8 mouse cellular contexts compared by ENCODE assay signal in the genomic region with DNA sequence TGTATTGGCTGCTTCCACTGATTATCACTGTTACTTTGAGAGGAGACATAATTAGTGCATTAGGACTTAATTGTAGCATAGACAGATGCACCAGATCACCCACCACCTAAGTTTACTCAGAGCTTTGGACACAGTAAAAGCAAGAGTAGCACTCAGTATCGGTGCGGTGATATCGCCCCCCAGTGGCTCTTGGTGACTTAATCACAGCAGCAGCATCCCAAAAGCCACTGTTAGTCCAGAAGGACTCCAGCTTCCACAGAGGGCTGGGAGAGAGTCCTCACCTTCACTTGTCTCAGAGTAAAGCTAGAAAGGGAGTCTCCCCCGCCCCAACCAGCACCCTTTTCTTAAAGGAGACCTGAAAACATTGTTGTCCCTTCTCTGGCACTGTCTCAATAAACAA. TPM values are rescaled to one million over a fixed set of nuclear protein-coding genes. Genes with fewer than 3 reads are reported as not detected.
DNase-seq lines count a peak whose midpoint lies in the region; ATAC-seq and TF ChIP-seq lines count a peak whose summit lies in the region.

No protein-coding gene starts in this region.

- peak; percentile 54 for TF ChIP-seq CTCF in cerebellum, adult 2 months (IDR thresholded peaks at IDR 0.05; ENCODE audit: borderline replicate concordance, insufficient read depth, low read depth, low read length)

- no peak overlapping the region for H3K4me3 ChIP-seq in cerebellum, adult 2 months (replicated peaks; ENCODE audit: insufficient read depth, low read depth, low read length)
- H3K4me3 ChIP-seq in intestine, embryonic 16.5 days (ENCODE audit: low read length), result no peak overlapping the region
- H3K4me3 ChIP-seq in neural tube, embryonic 15.5 days (replicated peaks), result no peak overlapping the region

- H3K27me3 ChIP-seq in cerebellum, adult 2 months (ENCODE audit: control insufficient read depth, insufficient read depth, low read length), result no peaks in the 10 kb centered on the region
- no peaks in the 10 kb centered on the region for H3K27me3 ChIP-seq in intestine, embryonic 16.5 days (replicated peaks; ENCODE audit: control insufficient read depth, insufficient read depth, low read length)
- H3K27me3 ChIP-seq in neural tube, embryonic 15.5 days (replicated peaks), result no peaks in the 10 kb centered on the region

- 3% methylated on average over 4 of the region's 4 CpGs for WGBS in cerebellum, adult 2 months
- WGBS in intestine, embryonic 16.5 days, result 5% methylated on average over 4 of the region's 4 CpGs
- 6% methylated on average over 4 of the region's 4 CpGs for WGBS in neural tube, embryonic 15.5 days

- no peak overlapping the region for H3K27ac ChIP-seq in cerebellum, adult 2 months (ENCODE audit: insufficient read depth, low read length)
- no peak overlapping the region for H3K27ac ChIP-seq in intestine, embryonic 16.5 days (ENCODE audit: low read length)
- no peak overlapping the region for H3K27ac ChIP-seq in neural tube, embryonic 15.5 days (replicated peaks)

- no peak for TF ChIP-seq POLR2A in cerebellum, adult 2 months (IDR thresholded peaks at IDR 0.05; ENCODE audit: borderline replicate concordance, insufficient read depth, low read length)

- no peak overlapping the region for H3K4me2 ChIP-seq in intestine, embryonic 16.5 days (ENCODE audit: low read depth, low read length)
- no peak overlapping the region for H3K4me2 ChIP-seq in neural tube, embryonic 15.5 days

- no peak overlapping the region for H3K9ac ChIP-seq in intestine, embryonic 16.5 days (ENCODE audit: low read depth, low read length)
- no peak overlapping the region for H3K9ac ChIP-seq in neural tube, embryonic 15.5 days (replicated peaks)

- H3K36me3 ChIP-seq in intestine, embryonic 16.5 days (ENCODE audit: control insufficient read depth, insufficient read depth, low read length), result no peaks in the 10 kb centered on the region
- no peaks in the 10 kb centered on the region for H3K36me3 ChIP-seq in neural tube, embryonic 15.5 days

- H3K9me3 ChIP-seq in intestine, embryonic 16.5 days (ENCODE audit: control insufficient read depth, low read length), result no peaks in the 10 kb centered on the region
- no peaks in the 10 kb centered on the region for H3K9me3 ChIP-seq in neural tube, embryonic 15.5 days (replicated peaks)

- DNase-seq in 3T3-L1 (ENCODE audit: low read depth, low spot score) (peak; percentile 51), MEL-GATA-1-ER (ENCODE audit: extremely low read depth, low read depth) (peak; percentile 17)
- peak; percentile 24 to 31 for DNase-seq in cerebellum, adult 2 months
- peak; percentile 57 for DNase-seq in forelimb bud, embryonic 11.5 days (ENCODE audit: low read depth, low spot score)
- peak; percentile 76 for DNase-seq in left cerebral cortex, postnatal 4 days
- peak; percentile 6 for DNase-seq in yolk sac, embryonic 10.5 days (ENCODE audit: low spot score)

- no peaks in the 10 kb centered on the region for H3K4me1 ChIP-seq in cerebellum, adult 2 months (ENCODE audit: control insufficient read depth, insufficient read depth, low read length)
- H3K4me1 ChIP-seq in intestine, embryonic 16.5 days (ENCODE audit: control insufficient read depth, insufficient read depth, low read length), result no peaks in the 10 kb centered on the region; the same call in 1 of the 2 replicates
- H3K4me1 ChIP-seq in neural tube, embryonic 15.5 days, result no peaks in the 10 kb centered on the region

- intact Hi-C loops in left cerebral cortex, postnatal 4 days (cut with DNase I), result loop anchor here (10.0 kb wide), 2 partner anchors 93 to 723 kb away; no protein-coding TSS in a partner anchor

- ATAC-seq in intestine, embryonic 16.5 days, result 0 out of 2 replicates have a peak, but pooled peaks have one; percentile 42
- ATAC-seq in neural tube, embryonic 15.5 days (ENCODE audit: low FRiP score), result peak; percentile 61; the same call in 1 of the 2 replicates

RNA-seq across cellular contexts. Expression of gene Stmnd1, which starts 15.7 kb away (rescaled TPM):
- polyA plus RNA-seq in cerebellum, adult 2 months (2012; rRNA removed), result 0.14 and 0.15 TPM in 2 replicates
- polyA plus RNA-seq in intestine, embryonic 16.5 days (2015; fragmentation: Nextera tagmentation; extraction: Ambion mirVana), result 0.10 and 0.29 TPM in 2 replicates
- under 1 TPM in 1 of 2 experiments, not detected in 1; 0.26 TPM for total RNA-seq in left cerebral cortex, postnatal 4 days (2021)
- polyA plus RNA-seq in neural tube, embryonic 15.5 days (2015; fragmentation: Nextera tagmentation; extraction: Ambion mirVana), result 0.31 and 0.33 TPM in 2 replicates

Comparison
In these comparisons a context has a peak if more than half of its experiments do, and no peak if none do; other contexts are left out.
1. DNase-seq: peak in every context shown above with its lines; median percentile 76 in left cerebral cortex, postnatal 4 days; 57 in forelimb bud, embryonic 11.5 days; 51 in 3T3-L1; 28 in cerebellum, adult 2 months; 17 in MEL-GATA-1-ER; 6 in yolk sac, embryonic 10.5 days.